Mouse (Mus musculus): ENCODE measurements around the gene Nuak1. TPM values are rescaled to one million over a fixed set of nuclear protein-coding genes. Genes with fewer than 3 reads are reported as not detected.

The Nuak1 gene
- polyA plus RNA-seq, 1 experiment from 2014 or later, result 4.6 TPM

DNA sequence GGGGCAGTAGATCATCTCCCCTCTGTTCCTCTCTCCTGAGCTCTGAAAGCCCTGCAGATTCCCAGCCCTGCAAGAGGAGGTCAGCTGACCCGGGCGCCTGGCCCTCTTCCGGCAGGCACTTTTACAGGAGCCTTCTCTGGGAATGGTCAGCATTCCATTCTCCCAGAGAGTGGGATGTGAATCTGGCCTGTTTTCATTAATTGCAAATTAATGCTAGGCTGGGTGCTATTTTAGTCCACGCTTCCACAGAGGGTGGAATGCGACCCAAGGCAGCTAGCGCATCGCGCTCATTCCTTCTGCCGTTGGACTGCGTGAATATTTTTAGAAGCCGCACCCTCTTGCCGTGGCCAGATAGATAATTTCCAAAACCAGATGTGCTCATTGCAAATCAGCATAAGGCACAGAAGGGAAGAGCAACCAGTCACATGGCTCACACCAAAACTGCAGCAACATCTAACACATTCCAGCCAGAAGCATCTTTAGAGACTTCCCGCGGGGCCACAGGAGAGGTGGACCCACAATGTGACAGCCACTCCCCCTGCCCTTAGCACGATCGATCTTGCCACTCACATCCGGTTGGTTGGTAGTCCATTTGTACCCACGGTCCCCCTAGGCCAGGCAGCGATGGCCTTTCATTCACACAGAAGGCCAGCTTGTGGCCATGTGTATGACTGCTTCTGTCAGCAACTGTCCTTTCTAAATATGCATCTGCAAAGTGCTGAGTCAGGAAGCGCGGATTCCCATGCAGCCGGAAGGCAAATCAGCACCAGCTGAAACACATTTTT, 51.8 kb downstream of the Nuak1 start:
- 57% methylated on average over 22 of the region's 22 CpGs for WGBS (ENCODE audit: missing documents)
- Histone ChIP-seq H3K4me3 (ENCODE audit: inconsistent target) (no peak overlapping the region), H3K79me2 (ENCODE audit: inconsistent target) (no peaks in the 10 kb centered on the region), H3K36me3 (ENCODE audit: inconsistent target) (no peaks in the 10 kb centered on the region), H3K27ac (peak overlapping the region; percentile 45)

DNA sequence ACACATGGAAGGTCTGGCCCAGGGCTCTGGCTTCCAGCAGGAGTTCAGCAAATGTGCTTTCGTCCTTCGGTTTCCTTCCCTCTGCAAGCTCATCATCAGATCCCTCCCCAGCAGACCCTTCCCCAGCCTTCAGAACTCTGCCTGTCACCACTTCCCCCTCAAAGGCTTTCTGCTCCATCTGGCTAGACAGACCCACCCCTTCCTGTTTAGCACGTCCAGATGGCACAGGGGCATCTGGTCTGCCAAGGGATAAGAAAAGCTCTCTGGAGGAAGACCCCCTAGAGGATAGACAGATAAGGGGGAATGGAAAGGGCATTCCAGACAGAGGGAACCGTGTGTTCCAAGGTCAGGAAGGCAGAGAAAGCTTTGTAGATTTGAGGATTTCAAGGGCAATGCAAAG, 53.1 kb downstream of the Nuak1 start:
- 38% methylated on average over 4 of the region's 4 CpGs for WGBS (ENCODE audit: missing documents)
- Histone ChIP-seq H3K36me3 (ENCODE audit: inconsistent target) (no peaks in the 10 kb centered on the region), H3K4me3 (ENCODE audit: inconsistent target) (no peak overlapping the region), H3K27ac (0 out of 2 replicates have a peak overlapping the region, but pooled peaks have one; percentile 45), H3K79me2 (ENCODE audit: inconsistent target) (no peaks in the 10 kb centered on the region)

DNA sequence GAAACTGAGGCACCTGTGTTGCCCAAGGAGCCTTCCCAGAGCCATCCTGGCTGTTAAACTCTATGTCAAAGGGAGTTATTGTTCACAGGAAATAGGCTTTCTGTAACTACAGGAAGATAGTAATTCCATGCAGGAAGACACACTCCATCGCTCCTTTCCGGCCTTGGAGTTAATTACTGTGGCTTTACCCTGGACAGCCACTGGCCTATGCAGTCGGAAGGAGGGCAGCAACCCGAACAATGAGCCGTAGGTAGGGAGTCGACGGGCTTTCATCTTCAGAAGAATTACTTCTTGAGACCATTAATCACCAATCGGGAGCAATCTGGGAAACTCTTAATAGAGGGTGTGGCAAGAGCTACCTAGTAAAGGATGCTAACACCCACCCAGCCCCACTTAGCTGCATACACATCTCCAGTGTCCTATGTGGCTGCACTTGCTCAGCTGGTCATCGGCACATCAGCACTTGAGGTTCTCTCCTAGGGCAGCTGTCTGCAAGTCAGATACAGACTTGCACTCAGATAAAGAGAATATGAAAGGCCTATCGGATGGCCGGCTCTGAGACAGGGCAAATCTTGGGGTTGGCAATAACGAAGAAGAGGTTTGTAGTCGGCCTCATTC, 53.7 kb downstream of the Nuak1 start:
- H3K27ac ChIP-seq, result no peak overlapping the region
- H3K36me3 ChIP-seq (ENCODE audit: inconsistent target), result no peaks in the 10 kb centered on the region
- H3K79me2 ChIP-seq (ENCODE audit: inconsistent target), result no peaks in the 10 kb centered on the region
- no peak overlapping the region for H3K4me3 ChIP-seq (ENCODE audit: inconsistent target)
- 87% methylated on average over 13 of the region's 13 CpGs for WGBS (ENCODE audit: missing documents)

DNA sequence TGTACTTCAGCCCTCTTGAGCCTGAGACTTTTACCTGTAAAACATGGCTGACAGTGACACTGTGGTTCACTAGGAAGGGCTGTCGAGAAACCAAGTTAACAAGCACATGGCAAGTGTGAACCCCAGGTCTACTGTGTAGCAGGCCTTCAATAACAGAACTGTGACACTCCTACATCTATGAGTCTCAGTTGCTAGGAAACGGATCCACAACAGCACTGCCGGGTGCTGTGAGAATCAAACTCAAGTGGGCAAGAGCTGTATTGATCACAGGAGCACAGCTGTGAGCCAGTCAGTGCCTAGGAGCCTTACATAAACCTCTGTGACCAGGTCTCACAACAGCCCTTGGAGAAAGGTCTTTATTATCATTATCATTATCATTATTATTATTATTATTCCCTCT, 54.2 kb downstream of the Nuak1 start:
- 100% methylated on average over 3 of the region's 3 CpGs for WGBS (ENCODE audit: missing documents)
- no peak overlapping the region for H3K27ac ChIP-seq
- no peaks in the 10 kb centered on the region for H3K36me3 ChIP-seq (ENCODE audit: inconsistent target)
- no peaks in the 10 kb centered on the region for H3K79me2 ChIP-seq (ENCODE audit: inconsistent target)
- no peak overlapping the region for H3K4me3 ChIP-seq (ENCODE audit: inconsistent target)

DNA sequence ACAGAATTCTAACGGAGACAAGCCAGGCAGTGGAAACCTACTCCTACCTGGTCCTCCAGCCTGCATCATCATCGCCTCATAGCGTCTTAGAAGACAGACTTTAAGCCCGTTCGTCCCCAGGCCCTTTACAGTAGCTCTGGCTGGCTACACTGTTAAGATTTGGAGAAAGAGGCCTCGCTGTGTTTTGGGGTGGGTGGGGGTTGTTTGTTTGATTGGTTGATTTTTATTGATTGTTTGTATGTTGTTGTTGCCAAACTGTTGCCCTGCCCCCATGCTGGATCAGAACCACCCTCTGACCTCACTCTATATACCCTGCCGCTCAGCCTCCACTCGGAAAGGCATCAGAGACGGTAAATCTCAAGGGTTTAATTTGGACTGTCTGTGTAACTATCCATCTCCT, 55.6 kb downstream of the Nuak1 start:
- H3K4me3 ChIP-seq (ENCODE audit: inconsistent target), result no peak overlapping the region
- H3K27ac ChIP-seq, result no peak overlapping the region
- WGBS (ENCODE audit: missing documents), result 96% methylated on average over 8 of the region's 9 CpGs
- no peaks in the 10 kb centered on the region for H3K36me3 ChIP-seq (ENCODE audit: inconsistent target)
- H3K79me2 ChIP-seq (ENCODE audit: inconsistent target), result no peaks in the 10 kb centered on the region

DNA sequence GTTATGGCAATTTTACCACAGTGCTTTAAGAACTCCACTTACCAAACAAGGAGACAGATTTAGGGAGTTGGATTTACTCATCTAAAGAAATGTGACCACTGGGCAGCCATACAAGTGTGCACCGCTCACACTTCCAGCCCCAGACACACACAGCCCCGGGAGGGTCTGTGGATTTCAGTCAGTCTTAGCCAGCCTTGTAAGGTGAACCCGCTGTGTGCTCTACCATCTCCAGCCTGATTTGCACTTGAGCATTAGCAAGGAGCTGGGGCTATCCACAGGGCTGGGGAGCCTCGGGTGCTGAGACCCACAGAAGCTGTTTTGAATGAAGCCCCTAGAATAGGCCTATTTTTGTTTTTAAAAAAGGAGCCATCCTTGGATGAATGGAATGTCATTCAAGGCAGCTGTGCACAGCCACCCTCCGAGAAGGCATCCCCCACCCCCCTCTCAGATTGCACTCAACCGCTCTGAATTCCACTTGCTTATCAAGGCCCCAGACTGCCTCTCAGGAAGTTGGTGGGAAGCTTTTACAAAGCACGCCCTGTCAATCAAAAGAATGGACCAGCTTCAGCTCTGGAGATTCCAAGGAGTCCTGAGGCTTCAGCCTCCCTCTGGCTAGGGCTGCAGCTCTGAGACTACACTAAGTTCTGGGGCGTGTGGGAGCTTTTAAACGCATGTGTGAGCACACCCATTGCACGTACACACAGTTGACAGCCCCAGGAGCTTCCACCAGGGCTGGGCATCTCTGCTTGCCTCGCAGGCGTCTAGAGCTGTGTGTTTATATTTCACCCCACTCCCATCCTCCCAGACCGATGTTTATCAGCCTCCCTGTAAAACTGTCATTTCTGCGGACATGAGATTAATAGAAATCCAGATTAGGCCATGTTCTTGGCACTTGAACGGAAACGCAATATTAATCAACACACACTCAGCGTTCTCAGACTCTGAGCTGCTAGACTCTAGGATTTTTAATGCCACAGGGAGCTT, 57.2 kb downstream of the Nuak1 start:
- Histone ChIP-seq H3K4me3 (ENCODE audit: inconsistent target) (no peak overlapping the region), H3K79me2 (ENCODE audit: inconsistent target) (no peaks in the 10 kb centered on the region), H3K36me3 (ENCODE audit: inconsistent target) (no peaks in the 10 kb centered on the region), H3K27ac (no peak overlapping the region)
- WGBS (ENCODE audit: missing documents), result 58% methylated on average over 17 of the region's 17 CpGs

DNA sequence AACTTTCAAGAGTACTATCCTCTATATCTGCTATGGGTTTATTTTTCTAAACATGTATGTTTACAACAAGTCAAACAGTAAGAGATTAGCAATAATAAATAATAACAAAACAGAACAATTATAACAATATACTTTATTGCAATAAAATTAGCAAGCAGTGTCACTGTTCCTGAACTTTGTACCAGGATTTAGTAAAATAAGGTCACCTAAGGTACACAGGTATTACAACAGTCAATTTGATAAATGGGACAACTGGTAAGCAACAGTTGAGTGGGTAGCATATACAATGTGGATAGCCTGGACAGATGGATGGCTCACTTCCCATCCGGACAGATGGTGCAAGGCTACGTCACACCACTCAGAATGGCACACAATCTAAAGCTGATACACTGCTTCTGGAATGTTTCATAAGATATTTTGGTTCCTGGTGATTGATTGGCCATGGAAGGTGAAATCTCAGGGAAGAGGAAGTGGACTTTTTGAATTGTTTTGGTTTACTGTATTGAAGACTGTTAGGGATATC, 59.1 kb downstream of the Nuak1 start:
- WGBS (ENCODE audit: missing documents), result 95% methylated on average over 2 of the region's 2 CpGs
- no peaks in the 10 kb centered on the region for H3K79me2 ChIP-seq (ENCODE audit: inconsistent target)
- H3K27ac ChIP-seq, result no peak overlapping the region

DNA sequence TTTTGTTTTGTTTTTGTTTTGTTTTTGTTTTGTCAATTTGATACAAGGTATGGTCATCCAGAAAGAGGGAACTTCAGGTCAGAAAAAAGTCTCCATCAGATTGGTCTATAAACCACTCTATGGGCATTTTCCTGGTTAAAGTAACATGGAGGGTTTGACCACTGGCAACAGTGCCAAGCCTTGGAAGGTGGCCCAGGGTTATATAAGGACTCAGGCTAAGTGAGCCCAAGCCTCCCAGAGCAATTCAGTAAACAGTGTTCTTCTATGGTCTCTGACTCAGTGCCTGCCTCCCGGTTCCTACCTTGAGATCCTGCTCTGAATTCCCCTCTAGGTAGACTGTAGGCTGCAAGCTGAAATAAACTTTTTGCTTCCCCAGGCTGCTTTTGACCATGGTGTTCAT, 61.0 kb downstream of the Nuak1 start:
- WGBS (ENCODE audit: missing documents), result 100% methylated on average over 1 of the region's 1 CpGs
- Histone ChIP-seq H3K4me3 (ENCODE audit: inconsistent target) (no peak overlapping the region), H3K36me3 (ENCODE audit: inconsistent target) (peaks cover 8% of the 10 kb centered on the region; the same call in 1 of the 2 replicates), H3K79me2 (ENCODE audit: inconsistent target) (no peaks in the 10 kb centered on the region), H3K27ac (no peak overlapping the region)

More for the DNA sequence above, 59.1 kb downstream of the Nuak1 start:
- H3K4me3 ChIP-seq (ENCODE audit: inconsistent target), result no peak overlapping the region
- H3K36me3 ChIP-seq (ENCODE audit: inconsistent target), result no peaks in the 10 kb centered on the region

DNA sequence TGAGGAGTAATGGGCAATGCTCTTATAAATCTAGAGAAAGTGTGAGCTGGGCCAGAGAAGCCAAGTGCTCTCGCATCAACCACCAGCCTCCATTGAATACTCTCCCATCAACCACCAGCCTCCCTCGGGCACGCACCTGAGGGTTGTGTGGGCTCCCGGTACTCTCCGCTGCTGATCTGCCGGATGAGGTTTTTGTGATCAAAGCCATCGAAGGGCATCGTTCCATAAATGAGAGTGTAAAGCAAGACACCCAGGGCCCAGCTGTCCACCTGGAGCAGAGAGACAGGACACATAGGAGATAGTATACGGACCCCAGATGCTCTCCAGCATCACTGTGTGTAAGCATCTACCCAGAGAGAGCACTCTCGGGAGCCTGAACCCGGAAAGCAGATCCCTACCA, 62.4 kb downstream of the Nuak1 start:
- no peaks in the 10 kb centered on the region for H3K79me2 ChIP-seq (ENCODE audit: inconsistent target)
- no peak overlapping the region for H3K4me3 ChIP-seq (ENCODE audit: inconsistent target)
- WGBS (ENCODE audit: missing documents), result 90% methylated on average over 10 of the region's 11 CpGs
- H3K27ac ChIP-seq, result no peak overlapping the region
- peaks cover 9% of the 10 kb centered on the region; the same call in 1 of the 2 replicates for H3K36me3 ChIP-seq (ENCODE audit: inconsistent target)

DNA sequence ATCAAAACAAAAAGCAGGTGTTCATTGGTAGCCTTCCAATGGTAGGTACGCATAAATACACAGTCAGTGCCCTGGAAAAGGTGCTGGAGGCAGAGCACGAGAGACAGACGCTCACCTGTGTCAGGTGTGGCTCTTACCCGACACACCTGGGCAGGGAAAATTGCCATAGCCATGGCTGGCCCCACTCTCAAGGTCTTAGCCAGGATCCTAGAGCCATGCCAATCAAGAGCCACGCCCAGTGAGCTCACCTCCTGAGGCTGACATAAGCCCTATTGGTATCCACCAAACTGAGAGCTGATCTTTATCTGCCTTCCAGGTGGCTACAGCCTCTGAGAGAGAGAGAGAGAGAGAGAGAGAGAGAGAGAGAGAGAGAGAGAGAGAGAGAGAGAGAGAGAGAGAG, 64.1 kb downstream of the Nuak1 start:
- Histone ChIP-seq H3K27ac (no peak overlapping the region), H3K79me2 (ENCODE audit: inconsistent target) (no peaks in the 10 kb centered on the region), H3K36me3 (ENCODE audit: inconsistent target) (peaks cover 9% of the 10 kb centered on the region; the same call in 1 of the 2 replicates), H3K4me3 (ENCODE audit: inconsistent target) (no peak overlapping the region)
- 84% methylated on average over 5 of the region's 5 CpGs for WGBS (ENCODE audit: missing documents)

DNA sequence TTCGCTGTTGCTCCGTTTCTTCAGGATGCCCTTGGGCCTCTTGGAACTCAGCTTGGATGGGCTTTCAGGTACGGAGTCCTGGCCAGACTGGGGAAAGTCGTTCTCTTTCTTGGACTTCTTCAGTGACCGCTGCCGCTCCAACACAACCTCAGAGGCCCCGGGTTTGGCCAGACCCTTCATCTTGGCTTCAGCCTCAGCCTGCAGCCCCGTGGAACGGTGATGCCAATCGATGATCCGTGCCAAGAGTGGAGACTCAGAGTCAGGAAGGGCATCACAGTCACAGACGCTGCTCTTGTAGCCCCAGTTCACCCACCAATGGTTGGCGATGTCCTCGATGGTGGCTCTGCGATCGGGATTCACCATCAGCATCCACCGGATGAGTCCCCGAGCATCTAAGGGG, 65.4 kb downstream of the Nuak1 start:
- Histone ChIP-seq H3K36me3 (ENCODE audit: inconsistent target) (peaks cover 9% of the 10 kb centered on the region; the same call in 1 of the 2 replicates), H3K4me3 (ENCODE audit: inconsistent target) (no peak overlapping the region), H3K79me2 (ENCODE audit: inconsistent target) (no peaks in the 10 kb centered on the region), H3K27ac (no peak overlapping the region)
- 96% methylated on average over 18 of the region's 18 CpGs for WGBS (ENCODE audit: missing documents)

DNA sequence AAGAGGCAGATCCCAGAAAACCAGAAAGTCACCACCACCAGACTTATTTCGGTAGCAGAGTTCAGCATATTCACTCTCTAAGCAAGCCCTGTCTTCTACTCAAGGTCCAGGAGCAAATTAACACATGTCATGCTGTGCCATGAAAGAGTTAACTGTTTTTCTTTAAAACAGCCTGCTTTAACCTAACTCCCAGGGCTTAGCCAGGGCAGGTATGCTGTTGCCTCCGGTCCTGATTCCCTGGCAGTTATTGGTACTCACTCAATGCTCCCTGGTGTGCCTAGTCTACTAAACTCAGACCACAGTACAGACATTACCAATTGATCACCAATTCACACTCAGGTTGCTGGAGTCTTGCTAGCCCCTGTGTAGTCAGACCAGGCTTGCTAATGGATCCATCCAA, 66.9 kb downstream of the Nuak1 start:
- Histone ChIP-seq H3K36me3 (ENCODE audit: inconsistent target) (peaks cover 9% of the 10 kb centered on the region; the same call in 1 of the 2 replicates), H3K4me3 (ENCODE audit: inconsistent target) (no peak overlapping the region), H3K27ac (no peak overlapping the region), H3K79me2 (ENCODE audit: inconsistent target) (no peaks in the 10 kb centered on the region)
- WGBS (ENCODE audit: missing documents), result 86% methylated on average over 2 of the region's 2 CpGs

DNA sequence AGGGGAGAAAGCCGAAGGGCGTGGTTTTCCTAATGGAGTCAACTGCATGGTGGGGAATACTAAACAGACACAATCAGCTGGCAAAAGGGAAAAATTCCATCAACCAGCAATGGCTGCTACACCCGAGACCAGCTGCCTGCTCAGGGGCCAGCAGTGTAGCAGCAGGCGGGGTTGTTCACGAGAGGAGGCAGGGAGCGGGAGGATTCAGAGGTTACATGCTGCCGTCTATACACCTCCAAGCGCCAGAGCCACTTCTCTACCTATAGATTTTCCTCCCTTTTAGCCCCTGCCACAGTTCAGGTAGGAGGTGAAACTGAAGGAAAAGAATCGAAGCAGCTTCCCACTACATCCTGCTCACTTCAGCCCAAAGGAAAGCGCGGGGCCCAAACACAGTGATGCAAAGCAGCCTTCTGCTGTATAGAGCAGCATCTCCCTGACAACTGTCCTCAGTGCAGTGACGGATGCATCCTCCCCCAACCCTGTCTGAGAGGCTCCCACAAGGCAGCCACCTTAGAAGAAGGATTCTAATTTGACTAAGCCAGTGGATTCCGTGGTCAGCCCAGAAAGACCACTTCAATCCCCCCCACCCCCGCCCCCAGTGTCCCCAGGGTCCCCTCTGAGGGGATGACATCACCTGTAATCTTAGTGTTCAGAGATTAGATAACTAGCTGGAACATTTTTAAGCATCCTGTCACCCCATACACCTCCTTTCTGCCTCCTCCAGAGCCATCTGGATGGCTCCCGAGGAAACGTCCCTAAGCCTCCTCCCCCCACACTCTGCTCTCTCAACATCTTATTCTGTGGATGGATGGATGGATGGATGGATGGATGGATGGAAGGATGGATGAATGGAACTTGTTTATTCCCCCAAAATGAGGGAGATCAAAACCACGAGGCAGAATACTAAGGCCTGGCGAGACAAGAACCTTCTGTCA, 68.0 kb downstream of the Nuak1 start:
- H3K79me2 ChIP-seq (ENCODE audit: inconsistent target), result no peaks in the 10 kb centered on the region
- 91% methylated on average over 18 of the region's 18 CpGs for WGBS (ENCODE audit: missing documents)

More for the DNA sequence above, 68.0 kb downstream of the Nuak1 start:
- Histone ChIP-seq H3K27ac (no peak overlapping the region), H3K36me3 (ENCODE audit: inconsistent target) (peaks cover 9% of the 10 kb centered on the region; the same call in 1 of the 2 replicates), H3K4me3 (ENCODE audit: inconsistent target) (no peak overlapping the region)

All from macrophage (primary cell).